Comparison of ENCODE assay signal across 8 mouse cellular contexts in the genomic region with DNA sequence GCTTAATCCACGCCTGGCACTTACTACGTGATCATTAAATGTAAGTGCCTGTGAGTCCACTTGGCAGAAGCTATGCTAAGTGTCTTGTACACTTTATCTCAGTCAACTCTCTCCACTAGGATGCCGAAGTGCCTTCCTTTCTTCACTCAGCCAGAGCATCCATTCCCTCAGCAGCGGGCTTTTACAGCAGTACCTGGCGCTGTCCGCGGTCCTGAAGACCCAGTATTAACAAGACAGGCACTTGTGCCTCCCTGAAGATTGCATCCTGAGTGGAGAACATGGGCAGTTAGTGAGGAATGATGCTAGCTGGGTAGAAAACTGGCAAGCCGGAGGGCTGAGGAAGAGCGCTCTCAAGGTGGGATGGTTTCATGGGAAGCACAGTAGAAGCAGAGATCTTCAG.
A peak's percentile ranks its signal among the peaks of the same experiment; 100 is the strongest.
DNase-seq lines count a peak whose midpoint lies in the region; ATAC-seq and TF ChIP-seq lines count a peak whose summit lies in the region.

No protein-coding gene starts in this region.

- no peaks in the 10 kb centered on the region for H3K27me3 ChIP-seq in kidney, embryonic 15.5 days
- H3K27me3 ChIP-seq in liver, embryonic 14.5 days (ENCODE audit: control insufficient read depth, insufficient read depth, low read length): no peaks in the 10 kb centered on the region

- no peak for TF ChIP-seq CTCF in liver, embryonic 14.5 days (IDR thresholded peaks at IDR 0.05; ENCODE audit: low read depth)

- 37% methylated on average over 9 of the region's 9 CpGs for WGBS in kidney, embryonic 15.5 days
- WGBS in liver, embryonic 14.5 days (ENCODE audit: insufficient replicate concordance): 30% methylated on average over 9 of the region's 9 CpGs

- DNase-seq in kidney, adult 11 months: peak; percentile 4
- peak; percentile 55 for DNase-seq in WW6 (ENCODE audit: low read depth, low spot score)
- peak; percentile 70 for DNase-seq in embryo, embryonic 11.5 days (ENCODE audit: low read depth, low spot score)
- peak in 2 of 3 experiments; percentile 1 to 12 for DNase-seq in liver, embryonic 14.5 days (ENCODE audit: low read depth in 3 of 3, low spot score in 3 of 3)
- DNase-seq in yolk sac, embryonic 10.5 days (ENCODE audit: low spot score): peak; percentile 17
- no peak for DNase-seq in frontal cortex, postnatal 25 days (ENCODE audit: low spot score in 2 of 2)

- no peaks in the 10 kb centered on the region for H3K36me3 ChIP-seq in kidney, embryonic 15.5 days
- H3K36me3 ChIP-seq in liver, embryonic 14.5 days (replicated peaks; ENCODE audit: control insufficient read depth, insufficient read depth, low read depth): no peaks in the 10 kb centered on the region

- H3K4me2 ChIP-seq in kidney, embryonic 15.5 days: no peak overlapping the region
- no peak overlapping the region for H3K4me2 ChIP-seq in liver, embryonic 14.5 days (ENCODE audit: low read depth)

- H3K9ac ChIP-seq in kidney, embryonic 15.5 days: no peak overlapping the region
- no peak overlapping the region for H3K9ac ChIP-seq in liver, embryonic 14.5 days (replicated peaks)

- no peak overlapping the region for H3K27ac ChIP-seq in kidney, embryonic 15.5 days
- H3K27ac ChIP-seq in liver, embryonic 14.5 days: no peak overlapping the region

- H3K4me1 ChIP-seq in kidney, embryonic 15.5 days: peaks cover 8% of the 10 kb centered on the region
- H3K4me1 ChIP-seq in liver, embryonic 14.5 days (replicated peaks; ENCODE audit: control insufficient read depth in 2 of 2, insufficient read depth in 2 of 2, low read length in 1 of 2): no peaks in the 10 kb centered on the region

- H3K9me3 ChIP-seq in kidney, embryonic 15.5 days (replicated peaks): no peaks in the 10 kb centered on the region
- H3K9me3 ChIP-seq in liver, embryonic 14.5 days (ENCODE audit: control insufficient read depth, low read length): no peaks in the 10 kb centered on the region

- H3K4me3 ChIP-seq in kidney, embryonic 15.5 days (replicated peaks): no peak overlapping the region
- H3K4me3 ChIP-seq in liver, embryonic 14.5 days (ENCODE audit: insufficient read depth in 1 of 2, low read depth in 2 of 2, low read length in 2 of 2): no peak overlapping the region

- no peak for TF ChIP-seq EP300 in liver, embryonic 14.5 days (IDR thresholded peaks at IDR 0.05; ENCODE audit: low read depth)

- no peak for ATAC-seq in kidney, embryonic 15.5 days (replicated peaks; ENCODE audit: low FRiP score)
- ATAC-seq in liver, embryonic 14.5 days (ENCODE audit: insufficient read depth): no peak
- ATAC-seq in erythroblast, adult 5-6 weeks (replicated peaks; ENCODE audit: low FRiP score, poor library complexity, severe bottlenecking): no peak

Comparison
In these comparisons a context has a peak if more than half of its experiments do, and no peak if none do; other contexts are left out.
1. DNase-seq: peak in kidney, adult 11 months (single experiment), WW6 (single experiment), embryo, embryonic 11.5 days (single experiment), liver, embryonic 14.5 days (2 of 3) and yolk sac, embryonic 10.5 days (single experiment); none in frontal cortex, postnatal 25 days (0 of 2).